ENCODE assay signal across 23 mouse cellular contexts in the genomic region with DNA sequence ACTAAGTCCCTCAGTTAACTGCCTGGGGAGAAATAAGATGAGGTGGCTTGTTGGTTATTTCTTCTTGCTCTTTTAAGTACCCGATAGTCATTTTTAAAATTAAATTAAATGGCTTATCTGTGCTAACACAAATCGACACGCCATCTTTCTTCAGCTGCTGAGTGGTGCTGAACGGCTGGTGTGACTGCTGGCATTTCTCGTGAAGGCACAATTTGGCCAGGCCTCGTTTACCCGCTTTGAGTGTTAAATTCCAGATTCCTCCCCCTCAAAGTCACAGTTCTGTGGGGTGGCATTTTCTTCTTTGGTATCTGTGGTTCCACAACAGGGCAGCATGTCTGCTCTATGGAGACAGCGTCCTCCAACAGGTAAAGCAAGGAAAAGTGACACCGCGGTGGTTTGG. TPM values are rescaled to one million over a fixed set of nuclear protein-coding genes. Genes with fewer than 3 reads are reported as not detected.
DNase-seq lines count a peak whose midpoint lies in the region; TF ChIP-seq lines count a peak whose summit lies in the region.
"Had no signal": no experiment of that assay in that cellular context is flagged by ENCODE, and none has a peak within 500 bp of the region (broad histone marks: within the 10 kb centered on the region; RNA-seq: fewer than 3 reads in every experiment).

No protein-coding gene starts in this region.

- no peak for TF ChIP-seq POLR2A in brain, embryonic 14.5 days (IDR thresholded peaks at IDR 0.05; ENCODE audit: borderline replicate concordance, extremely low read depth, insufficient read depth, insufficient read length, poor library complexity, severe bottlenecking)

- no peak for TF ChIP-seq CTCF in brain, embryonic 14.5 days (IDR thresholded peaks at IDR 0.05; ENCODE audit: borderline replicate concordance, extremely low read depth, insufficient read depth, insufficient read length)

- H3K27ac ChIP-seq in limb, embryonic 10.5 days: no peak overlapping the region
- H3K27ac ChIP-seq: embryonic facial prominence, embryonic 13.5 days; embryonic facial prominence, embryonic 15.5 days; forebrain, embryonic 13.5 days; forebrain, embryonic 15.5 days had no signal

- H3K9me3 ChIP-seq in limb, embryonic 10.5 days (replicated peaks): no peaks in the 10 kb centered on the region
- H3K9me3 ChIP-seq: embryonic facial prominence, embryonic 13.5 days; embryonic facial prominence, embryonic 15.5 days; forebrain, embryonic 13.5 days; forebrain, embryonic 15.5 days; G1E had no signal

- H3K4me3 ChIP-seq in limb, embryonic 10.5 days: no peak overlapping the region
- H3K4me3 ChIP-seq: embryonic facial prominence, embryonic 13.5 days; embryonic facial prominence, embryonic 15.5 days; forebrain, embryonic 13.5 days; forebrain, embryonic 15.5 days had no signal

- peaks cover 13% of the 10 kb centered on the region for H3K27me3 ChIP-seq in limb, embryonic 10.5 days (ENCODE audit: low read depth, poor library complexity, severe bottlenecking)
- H3K27me3 ChIP-seq: forebrain, embryonic 15.5 days had no signal

- WGBS in limb, embryonic 10.5 days: 67% methylated on average over 10 of the region's 10 CpGs

- peak; percentile 26 to 60 for DNase-seq in layer of hippocampus, adult 18-20 months (ENCODE audit: low spot score in 2 of 2)
- DNase-seq in layer of hippocampus, postnatal 25 days (ENCODE audit: extremely low spot score in 1 of 2, low spot score in 1 of 2): no peak
- peak; percentile 34 to 61 for DNase-seq in layer of hippocampus, postnatal 14 days (ENCODE audit: low spot score in 2 of 2)
- DNase-seq in layer of hippocampus, adult 11-12 months (ENCODE audit: low spot score): no peak
- peak; percentile 46 for DNase-seq in MN1 (ENCODE audit: low spot score)
- peak; percentile 11 for DNase-seq in brain, embryonic 14.5 days (ENCODE audit: low read depth)
- DNase-seq in limb, embryonic 10.5 days (ENCODE audit: low spot score): no peak
- DNase-seq: adrenal gland, adult 2 months; adrenal gland, postnatal 10 days; adrenal gland, postnatal 25 days; B cell, adult 2 months; cerebellum, adult 11 months; cerebellum, adult 8-10 months; cerebellum, adult 9-11 months; cerebellum, postnatal 14 days; cerebellum, postnatal 36 days; embryo, embryonic 11 days; forebrain, postnatal 0 days had no signal

- H3K4me1 ChIP-seq in limb, embryonic 10.5 days: peaks cover 7% of the 10 kb centered on the region
- H3K4me1 ChIP-seq: forebrain, embryonic 15.5 days had no signal

- H3K36me3 ChIP-seq in limb, embryonic 10.5 days: no peaks in the 10 kb centered on the region
- H3K36me3 ChIP-seq: embryonic facial prominence, embryonic 13.5 days; embryonic facial prominence, embryonic 15.5 days; forebrain, embryonic 15.5 days; G1E had no signal

RNA-seq across cellular contexts. Expression of gene Noc4l, which starts 25.9 kb away (rescaled TPM):
- 10 to 100 TPM; 22.5 to 26.1 TPM for total RNA-seq in layer of hippocampus, adult 18-20 months (2021)
- 10 to 100 TPM; 29.1 to 29.5 TPM for total RNA-seq in layer of hippocampus, postnatal 25 days (2021)
- total RNA-seq in layer of hippocampus, postnatal 14 days (2021): 10 to 100 TPM; 27.4 to 30.7 TPM
- polyA plus RNA-seq in brain, embryonic 14.5 days (2012; rRNA removed): 60.4 and 91.9 TPM in 2 replicates
- polyA plus RNA-seq in limb, embryonic 10.5 days (2016; fragmentation: Nextera tagmentation; extraction: Ambion mirVana): 90.4 and 102 TPM in 2 replicates

RNA-seq across cellular contexts. Expression of gene Ddx51, which starts 25.9 kb away (rescaled TPM):
- total RNA-seq in layer of hippocampus, adult 18-20 months (2021): 10 to 100 TPM; 28.4 to 28.9 TPM
- 10 to 100 TPM; 24.1 to 34.6 TPM for total RNA-seq in layer of hippocampus, postnatal 25 days (2021)
- 10 to 100 TPM; 21.7 to 24.2 TPM for total RNA-seq in layer of hippocampus, postnatal 14 days (2021)
- 23.1 and 28.1 TPM in 2 replicates for polyA plus RNA-seq in brain, embryonic 14.5 days (2012; rRNA removed)
- 38.1 and 51.8 TPM in 2 replicates for polyA plus RNA-seq in limb, embryonic 10.5 days (2016; fragmentation: Nextera tagmentation; extraction: Ambion mirVana)

Comparison
In these comparisons a context has a peak if more than half of its experiments do, and no peak if none do; other contexts are left out.
1. DNase-seq: peak in layer of hippocampus, adult 18-20 months (2 of 2), layer of hippocampus, postnatal 14 days (2 of 2), MN1 (single experiment) and brain, embryonic 14.5 days (single experiment); none in layer of hippocampus, postnatal 25 days (0 of 2), layer of hippocampus, adult 11-12 months (single experiment) and limb, embryonic 10.5 days (single experiment).